Mouse (Mus musculus): ENCODE measurements around the gene Rccd1.

The Rccd1 gene

DNA sequence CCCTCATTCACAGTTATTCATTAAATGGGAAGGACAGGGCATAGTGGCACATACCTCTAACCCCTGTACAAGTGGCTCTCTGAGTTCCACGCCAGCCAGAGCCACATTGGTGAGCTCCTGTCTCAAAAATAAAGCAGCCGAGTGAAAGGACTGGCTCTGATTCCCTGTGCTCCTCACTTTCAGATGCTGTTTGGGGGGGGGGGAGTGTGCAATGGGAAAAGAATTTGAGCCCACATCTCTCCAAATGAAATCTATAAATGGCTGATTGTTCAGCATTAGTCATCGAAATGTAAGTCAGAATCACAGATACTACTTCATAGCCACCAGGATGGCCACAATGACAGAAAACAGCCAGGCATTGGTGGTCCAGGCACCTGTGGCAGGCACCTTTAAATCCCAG is 27.2 kb downstream of the Rccd1 start:
- no peak for DNase-seq

DNA sequence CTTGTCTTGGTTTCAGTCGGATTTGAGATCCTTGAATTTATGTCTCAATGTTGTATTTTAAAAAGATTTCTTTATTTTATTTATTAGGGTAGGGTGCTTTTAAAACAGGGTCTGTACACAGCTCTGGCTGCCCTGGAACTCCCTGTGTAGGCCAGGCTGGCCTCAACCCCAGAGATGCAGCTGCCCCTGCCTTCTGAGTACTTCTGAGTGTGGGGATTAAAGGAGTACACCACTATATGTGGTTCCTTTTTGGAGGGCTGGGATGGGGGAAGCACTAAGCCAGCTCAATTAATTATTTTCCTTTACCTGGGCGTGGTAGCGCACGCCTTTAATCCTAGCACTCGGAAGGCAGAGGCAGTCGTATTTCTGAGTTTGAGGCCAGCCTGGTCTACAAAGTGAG is 27.8 kb downstream of the Rccd1 start:
- DNase-seq: no peak

DNA sequence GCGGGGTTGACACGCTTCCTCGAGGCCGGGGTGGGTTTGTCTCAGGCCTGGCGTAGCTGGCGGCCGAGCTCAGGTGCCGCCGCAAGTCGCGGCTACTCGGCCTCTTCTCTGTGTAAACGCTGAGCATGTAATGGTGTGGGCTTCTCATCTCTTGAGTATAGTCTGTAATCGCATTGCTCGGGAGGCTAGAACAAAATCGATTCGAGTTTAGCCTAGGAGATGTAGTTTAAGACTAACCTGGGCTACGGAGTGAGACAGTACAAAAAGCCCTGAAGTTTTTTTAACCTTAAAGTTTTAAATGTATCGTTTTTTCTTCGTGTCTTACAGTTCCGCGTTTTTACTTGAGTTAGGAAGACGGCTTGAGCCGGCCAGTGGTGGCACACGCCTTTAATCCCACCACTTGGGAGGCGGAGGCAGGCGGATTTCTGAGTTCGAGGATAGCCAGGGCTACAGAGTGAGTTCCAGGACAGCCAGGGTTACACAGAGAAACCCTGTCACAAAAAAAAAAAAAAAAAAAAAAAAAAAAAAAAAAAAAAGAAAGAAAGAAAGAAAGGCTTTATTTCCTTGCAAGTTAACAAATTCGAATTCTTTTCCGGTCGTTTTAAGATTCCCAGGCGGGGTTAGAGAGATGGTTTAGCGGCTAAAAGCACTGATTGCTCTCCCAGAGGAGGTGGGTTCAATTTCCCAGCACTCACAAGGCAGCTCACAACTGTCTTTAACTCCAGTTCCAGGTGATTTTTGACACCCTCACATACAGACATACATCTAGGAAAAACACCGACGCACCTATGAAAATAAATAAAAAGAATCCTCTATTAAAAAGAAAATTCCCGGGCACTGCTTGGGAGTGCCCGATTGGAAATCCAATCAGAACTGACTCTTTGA is 29.2 kb downstream of the Rccd1 start:
- no peak for DNase-seq

DNA sequence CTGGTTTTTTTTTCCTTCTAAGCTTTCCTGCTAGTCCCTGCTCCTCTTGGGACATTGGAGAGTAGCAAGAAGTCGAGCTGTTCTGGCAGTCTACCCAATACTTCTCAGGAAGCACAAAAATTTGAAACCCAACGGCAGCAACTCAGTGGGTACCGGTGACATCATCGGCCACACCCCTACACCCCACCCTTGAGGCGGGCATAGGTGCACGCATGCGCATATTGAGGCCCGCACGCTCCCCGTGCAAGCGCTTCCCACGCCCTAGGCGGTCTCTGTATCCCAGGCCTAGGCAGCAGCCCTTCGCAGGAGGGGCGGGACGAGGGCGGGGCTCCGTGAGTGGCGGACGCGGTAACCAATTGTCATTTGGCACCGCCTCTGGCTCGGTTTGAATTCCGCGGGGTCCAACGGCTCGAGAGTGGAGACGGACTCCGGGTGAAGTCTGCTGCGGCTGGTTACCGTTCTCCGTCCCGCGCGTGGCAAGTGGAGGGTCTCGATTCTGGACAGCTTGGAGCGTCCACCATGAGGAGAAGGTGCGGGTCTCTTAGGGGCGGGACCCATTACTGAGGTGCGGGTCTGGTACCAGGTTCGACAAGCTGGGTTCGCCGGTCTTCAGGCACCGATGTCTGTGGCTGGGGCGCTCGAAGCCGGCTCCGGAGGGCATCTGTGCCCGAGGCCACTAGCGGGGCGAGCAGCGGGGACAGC is 30.0 kb downstream of the Rccd1 start, which contains the start of gene Prc1:
Gene Prc1, plus strand, starts transcription at position 389 of the 702 bp plus-strand sequence.
- peak; percentile 99 for DNase-seq

DNA sequence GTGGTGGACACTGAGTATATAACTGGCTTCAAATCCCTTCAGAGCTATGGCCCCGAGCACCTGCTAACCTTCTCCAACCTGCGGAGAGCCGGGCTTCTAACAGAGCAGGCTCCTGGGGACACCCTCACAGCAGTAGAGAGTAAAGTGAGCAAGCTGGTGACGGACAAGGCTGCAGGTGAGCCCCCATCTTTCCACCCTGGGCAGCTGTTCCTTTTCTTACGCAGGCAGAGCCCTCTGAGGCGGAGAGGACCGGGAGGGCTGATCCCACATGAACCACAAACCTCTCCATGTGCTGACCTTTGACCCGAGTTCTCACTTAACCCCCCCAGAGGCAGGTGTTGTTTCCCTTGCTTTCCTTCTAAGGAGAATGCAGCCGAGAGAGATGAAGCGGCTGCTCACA is 36.5 kb downstream of the Rccd1 start:
- DNase-seq: no peak

DNA sequence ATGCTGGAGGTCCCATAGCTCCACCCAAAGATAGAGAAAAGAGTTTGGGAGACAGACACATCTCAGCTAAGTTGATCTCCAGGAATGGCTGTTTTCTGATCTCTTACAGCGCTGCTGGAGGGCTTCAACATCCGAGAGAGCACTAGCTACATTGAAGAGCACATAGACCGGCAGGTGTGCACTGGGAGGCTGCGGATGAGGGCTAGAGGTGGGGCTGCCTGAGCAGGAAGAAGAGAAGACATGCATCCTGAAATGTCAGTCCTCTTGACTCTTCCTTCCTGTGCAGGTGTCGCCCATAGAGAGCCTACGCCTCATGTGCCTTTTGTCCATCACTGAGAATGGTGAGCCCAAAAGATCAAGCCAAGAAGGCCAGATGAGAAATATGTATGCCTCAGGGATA is 38.5 kb downstream of the Rccd1 start:
- no peak for DNase-seq

DNA sequence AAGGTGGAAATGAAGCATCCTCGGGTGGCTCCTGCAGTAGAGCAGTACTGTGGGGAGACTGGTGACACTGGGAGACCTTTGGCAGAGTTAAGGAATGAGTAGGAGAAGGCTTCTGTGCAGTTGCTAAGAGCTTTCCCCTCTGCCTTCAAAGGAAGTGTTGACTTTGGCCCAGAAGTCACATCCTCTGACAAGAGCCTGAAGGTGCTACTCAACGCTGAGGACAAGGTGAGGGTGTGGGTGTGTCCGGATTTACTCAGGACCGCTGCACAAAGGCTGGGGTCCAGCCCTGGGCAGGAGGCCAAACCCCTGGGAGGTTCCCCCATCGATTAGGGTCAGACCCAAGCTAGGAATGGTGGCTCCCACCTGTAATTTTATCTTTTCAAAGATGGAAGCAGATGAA is 39.9 kb downstream of the Rccd1 start:
- no peak for DNase-seq

DNA sequence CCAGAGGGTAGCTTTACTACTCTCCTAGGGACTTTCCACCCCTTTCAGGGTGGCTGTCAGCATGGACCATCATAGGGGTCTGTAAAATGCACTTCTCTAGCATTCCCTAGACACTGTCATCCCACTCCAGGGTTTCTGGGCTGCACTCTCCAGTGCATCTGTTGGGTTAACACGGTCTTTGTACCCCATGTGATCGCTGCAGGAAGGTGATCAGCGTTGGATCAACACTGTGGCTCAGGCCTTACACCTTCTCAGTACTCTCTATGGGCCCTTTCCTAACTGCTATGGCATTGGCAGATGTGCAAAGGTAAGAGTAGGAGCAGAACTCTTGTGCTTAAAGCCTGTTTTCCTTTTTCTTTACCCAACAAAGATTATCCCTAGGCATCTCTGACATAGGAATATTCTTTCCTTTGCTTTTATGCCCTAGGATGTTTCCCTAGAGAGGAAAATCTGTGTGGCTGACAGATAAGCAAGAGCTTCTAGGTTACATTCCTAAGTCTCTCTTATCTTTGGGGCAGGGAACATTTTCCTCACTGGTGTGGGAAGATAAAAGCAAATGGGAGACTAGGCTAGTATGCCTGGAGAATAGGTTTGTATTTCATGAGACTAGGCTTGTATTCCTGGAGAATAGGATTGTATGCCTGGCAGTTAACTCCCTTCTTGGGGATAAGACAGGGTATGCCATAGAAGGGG is 40.9 kb downstream of the Rccd1 start:
- DNase-seq: no peak

DNA sequence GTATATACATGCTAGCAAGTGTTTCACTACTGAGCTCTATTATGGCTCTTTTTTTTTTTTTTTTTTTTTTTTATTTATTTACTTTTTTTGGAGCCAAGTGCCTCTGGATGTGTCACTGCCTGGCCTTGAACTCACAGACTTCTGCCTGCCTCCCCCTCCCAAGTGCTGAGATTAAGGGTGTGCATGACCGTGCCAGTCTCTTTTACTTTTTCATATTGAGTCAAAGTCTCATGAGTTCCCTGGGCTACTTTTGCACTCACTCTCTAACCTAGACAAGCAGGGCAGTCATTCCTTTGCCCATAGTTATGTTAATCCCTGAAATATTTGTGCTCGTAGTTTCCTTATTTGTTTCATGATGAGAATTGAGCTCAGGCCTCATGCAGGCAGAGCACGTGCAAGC is 42.6 kb downstream of the Rccd1 start:
- no peak for DNase-seq

DNA sequence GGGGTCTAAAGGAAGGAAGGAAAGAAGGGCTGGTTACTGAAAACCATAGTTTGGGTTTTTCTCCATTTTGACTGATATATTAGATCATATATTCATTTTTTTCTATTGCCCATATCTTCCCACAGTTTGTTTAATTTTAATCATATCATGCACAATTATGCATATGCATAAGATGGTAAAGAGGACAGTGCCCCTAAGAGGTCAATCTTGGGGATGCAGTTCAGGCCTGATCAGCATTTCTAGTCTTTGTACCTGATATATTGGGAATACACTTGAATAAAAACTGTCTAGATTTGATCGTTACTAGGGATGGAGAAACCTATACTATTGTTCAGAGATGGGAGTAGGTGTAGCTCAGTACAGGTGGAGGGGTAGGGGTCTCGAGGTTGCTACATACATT is 43.3 kb downstream of the Rccd1 start:
- no peak for DNase-seq

DNA sequence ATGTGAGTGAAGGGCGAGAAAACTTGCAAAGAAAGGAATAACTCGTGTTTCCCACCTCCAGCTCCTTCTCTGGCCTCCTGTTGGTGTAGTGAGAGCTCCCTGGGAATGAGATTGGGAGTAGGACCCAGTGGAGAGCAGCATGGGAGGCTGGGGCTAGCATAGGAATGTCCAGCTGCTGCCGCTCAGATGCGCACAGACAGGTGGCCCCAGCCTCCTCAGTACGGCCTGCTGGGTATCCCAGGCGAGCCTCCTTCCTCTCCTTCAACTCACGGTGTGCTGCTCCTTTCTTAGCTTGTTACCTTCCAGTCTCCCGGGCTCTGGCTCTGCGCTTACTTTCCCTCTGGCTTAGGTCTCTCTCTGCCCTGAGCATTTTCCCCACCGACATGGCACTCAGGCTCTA is 44.2 kb downstream of the Rccd1 start:
- DNase-seq: no peak

DNA sequence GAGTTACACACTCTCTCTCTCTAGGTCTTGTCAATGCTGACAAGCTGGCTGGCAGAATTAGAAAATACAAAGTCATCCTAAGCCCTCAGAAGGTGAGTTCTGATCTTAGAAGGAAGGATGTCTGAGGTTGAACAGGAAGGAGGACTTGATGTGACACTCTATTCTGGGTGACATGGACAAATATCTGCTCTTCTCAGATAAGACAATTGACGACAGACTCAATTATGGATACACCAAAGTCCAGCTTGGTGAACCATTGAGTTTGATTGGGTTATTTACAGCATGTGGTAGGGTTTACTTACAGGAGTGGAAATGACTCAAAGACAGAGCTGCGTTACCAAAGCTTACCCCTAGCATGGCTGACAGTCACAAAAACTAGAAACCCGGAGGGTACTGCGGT is 47.9 kb downstream of the Rccd1 start:
- DNase-seq: no peak

DNA sequence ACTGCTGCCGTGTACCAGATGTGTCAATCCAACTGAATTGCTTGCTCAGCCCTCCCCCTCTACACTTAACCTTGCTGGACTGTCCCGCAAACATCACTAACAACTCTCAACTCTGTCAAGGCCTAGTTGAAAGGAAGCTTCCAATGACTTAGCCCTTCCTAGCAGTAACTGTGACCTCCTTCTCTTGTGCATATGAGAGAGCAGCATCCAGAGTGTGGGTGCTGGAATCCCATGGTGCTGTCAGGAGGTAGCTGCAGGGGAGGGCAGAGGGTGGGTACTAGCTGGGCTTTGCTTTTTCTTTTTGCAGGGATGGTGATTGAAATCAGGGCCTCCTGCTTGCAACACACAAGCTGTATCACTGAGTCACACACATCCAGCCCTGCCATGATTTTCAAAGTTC is 50.8 kb downstream of the Rccd1 start:
- no peak for DNase-seq

DNA sequence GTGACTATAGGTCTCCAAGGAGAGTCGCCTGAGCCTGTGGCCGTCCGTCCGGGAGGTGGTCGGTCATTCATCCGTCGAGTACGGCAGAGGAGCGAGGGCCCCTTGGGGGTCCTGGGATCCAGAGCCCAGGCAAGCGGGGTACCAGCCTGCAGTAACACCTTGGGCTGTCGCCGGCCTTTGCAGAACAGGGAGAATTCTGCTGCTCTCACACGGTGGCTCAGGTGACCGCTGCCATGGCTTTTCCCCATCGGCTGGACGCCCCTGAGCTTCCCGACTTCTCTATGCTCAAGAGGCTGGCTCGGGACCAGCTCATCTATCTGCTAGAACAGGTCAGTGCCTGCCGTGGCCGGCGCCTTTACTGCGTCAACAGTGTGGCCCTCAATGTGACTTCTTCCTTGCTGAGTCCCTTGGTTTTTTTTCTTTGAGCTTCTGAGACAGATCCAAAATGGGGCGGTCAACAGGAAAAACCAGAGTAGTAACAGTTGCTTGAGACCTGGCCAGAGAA is 54.5 kb downstream of the Rccd1 start:
- DNase-seq: peak; percentile 63

DNA sequence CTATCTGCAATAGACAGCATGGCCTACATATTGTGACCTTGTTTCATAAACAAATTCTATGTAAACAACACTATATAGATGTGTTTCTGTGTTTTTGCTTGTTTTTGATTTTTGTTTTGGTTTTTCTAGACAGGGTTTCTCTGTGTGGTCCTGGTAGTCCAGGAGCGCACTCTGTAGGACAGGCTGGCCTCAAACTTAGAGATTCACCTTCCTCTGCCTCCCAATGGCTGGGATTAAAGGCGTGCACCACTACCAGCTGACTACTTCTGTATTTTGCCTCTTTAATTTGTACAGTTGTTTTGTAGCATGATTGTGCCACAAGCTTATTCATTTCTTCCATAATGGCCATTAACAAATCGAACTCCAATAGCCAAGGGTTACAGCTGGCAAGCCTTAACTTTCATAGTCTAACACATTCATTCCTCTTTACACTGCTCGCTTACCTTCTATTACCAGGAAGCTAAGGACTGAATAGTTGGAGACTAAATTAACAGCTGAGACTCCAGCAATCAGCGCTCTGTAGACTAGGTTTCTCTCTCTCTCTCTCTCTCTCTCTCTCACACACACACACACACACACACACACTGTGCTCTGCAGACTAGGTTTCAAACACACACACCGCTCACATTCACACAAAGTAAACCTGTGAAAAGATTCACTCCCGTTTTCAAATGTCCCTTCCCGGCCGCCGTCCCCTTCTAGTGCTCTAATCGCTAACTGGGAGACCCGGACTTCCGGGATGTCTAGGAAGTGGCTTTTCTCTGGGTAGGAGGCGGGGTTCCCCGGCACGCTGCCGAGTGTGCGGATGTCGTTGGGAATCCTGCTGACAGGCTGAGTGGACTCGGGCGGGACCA is 55.1 kb downstream of the Rccd1 start, which contains the start of gene Vps33b:
Gene Vps33b, plus strand, starts transcription at position 753 of the 854 bp plus-strand sequence.
- DNase-seq: peak; percentile 96

DNA sequence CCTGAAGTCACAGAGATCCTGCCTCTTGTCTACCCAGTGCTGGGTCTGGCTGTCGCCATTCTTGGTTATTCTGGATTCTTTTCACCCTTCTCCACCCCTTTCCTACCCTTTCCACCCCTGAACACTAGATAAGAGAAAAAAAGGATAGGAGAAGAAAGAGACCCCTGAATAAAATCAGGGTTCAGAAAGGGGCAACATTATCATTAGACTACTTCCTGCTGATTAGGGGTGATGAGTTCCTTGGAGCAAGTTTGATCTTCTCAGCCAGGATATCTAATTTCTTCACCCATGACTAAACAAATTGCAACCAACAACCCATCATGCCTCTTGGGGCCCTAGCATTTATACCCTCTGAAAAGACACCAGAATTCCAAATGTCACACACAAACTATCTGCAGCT is 56.5 kb downstream of the Rccd1 start:
- DNase-seq: no peak

DNA sequence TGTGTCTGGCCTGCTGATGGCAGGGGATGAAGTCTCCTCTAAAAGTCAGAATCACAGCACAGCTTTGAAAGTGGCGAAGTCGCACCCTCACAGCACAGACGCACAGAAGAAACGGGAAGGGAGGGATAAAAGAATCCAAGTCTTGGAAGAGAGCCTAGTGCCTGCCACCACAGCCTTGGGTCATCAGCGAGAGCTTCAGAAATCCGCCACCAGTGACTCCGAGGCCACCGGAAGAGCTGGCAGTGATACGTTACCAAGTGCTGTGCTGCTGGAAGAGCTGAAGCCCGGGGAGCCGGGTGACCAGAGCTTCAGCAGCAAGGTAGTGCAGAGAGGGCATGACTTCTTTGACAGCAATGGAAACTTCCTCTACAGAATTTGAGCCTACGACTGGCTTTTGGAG is 59.6 kb downstream of the Rccd1 start:
- no peak for DNase-seq

DNA sequence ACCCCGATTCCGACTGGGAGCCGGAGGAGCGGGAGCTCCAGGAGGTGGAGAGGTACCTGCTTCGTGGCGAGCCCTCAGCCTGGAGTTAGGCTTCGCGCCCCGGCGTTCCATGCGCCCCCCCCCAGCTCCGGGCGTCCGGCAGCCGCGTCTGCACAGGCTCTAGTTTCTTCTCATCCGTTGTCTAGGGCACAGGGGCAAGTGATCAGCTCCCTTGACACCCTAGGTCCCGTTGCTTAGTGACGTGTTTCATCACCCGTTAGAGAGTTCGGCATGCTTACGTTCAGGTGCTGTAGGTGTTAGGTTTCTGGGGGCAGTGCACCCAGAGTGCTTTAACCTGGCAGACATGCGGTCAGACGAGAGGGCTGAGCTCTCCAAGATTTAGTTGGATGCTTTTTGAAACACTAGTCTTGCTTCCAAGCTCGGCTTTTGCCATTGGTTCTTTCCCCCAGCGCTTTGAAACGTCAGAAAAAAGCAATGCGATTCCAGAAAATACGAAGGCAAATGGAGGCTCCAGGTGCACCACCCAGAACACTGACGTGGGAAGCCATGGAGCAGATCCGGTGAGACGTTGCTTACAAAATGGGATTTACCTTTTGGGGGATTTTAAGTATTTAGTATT is 62.8 kb downstream of the Rccd1 start:
- DNase-seq: no peak

DNA sequence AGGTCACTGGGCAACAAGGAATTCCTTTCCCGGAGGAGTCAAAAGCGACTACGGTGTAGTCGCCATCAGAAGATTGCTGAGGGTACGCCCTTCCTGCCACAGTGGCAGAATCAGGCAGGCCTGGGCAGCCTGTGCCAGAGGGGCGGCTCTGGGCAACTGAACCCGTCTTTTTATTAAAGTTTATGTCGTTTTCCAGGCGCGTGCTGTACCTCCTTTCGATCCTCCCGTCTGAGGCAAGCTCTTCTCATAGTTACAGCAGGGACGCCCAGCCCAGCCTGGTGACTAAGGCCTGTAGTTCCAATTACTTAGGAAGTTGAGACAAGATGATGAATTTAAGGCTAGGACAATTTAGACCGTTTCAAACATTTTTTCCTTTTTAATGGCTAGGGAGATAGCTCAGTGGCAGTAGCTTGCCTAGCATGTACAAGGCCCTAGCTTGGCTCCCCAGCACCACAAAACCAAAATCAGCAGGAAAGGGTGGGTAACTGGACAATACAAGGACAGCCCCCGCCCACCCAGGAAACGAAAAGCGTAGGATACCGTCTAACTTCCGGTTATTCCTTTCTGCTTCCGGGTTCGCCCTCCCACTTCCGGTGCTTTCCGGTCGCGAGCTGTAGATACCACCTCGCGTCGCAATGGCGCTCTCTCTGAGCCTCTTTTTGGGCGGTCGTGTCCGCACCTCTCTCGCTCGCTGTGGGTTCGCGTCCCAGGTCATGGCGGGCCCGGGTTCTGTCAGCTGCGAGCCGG is 63.5 kb downstream of the Rccd1 start, which contains the start of gene Ngrn:
Gene Ngrn, plus strand, starts transcription at position 591 of the 747 bp plus-strand sequence.
- DNase-seq: peak; percentile 84

DNA sequence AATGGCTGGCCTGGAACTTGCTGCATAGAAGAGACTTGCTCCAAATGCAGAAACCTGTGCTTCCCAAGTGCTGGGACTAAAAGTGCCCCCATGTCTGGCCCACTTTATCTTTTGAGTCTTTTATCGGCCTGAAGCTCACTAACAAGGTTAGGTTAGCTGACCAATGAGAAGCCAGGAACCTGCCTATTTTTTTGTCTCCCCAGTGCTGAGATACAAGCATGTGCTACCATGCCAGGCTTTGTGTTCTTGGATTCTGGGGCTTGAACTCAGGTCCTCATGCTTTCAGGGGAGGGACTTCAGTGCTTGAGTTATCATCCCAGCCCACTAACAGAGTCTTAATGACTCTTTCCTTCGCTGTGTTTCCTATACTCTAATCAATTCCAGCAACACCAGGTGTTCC is 66.5 kb downstream of the Rccd1 start:
- DNase-seq: no peak

DNA sequence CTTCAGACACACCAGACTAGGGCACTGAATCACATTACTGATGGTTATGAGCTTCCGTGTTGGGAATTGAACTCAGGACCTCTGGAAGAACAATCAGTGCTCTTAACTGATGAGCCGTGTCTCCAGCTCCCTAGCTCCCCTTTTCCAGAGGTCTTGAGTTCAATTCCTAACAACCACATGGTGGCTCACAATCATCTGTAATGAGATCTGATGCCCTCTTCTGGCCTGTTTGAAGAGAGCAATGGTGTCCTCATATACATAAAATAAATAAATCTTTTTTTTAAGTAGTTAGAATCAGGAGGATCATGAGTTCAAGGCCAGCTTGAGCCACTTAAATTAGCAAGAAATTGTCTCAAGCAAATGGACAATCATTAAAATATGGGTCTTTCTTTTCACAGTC is 68.3 kb downstream of the Rccd1 start:
- no peak for DNase-seq
